Mouse (Mus musculus) fat pad, adult 2 months (tissue): ENCODE data around the gene Pigk.
"Not testable (repeated sequence)": the region's sequence is repeated elsewhere in the genome, so short reads cannot be mapped to it uniquely, and the experiment has no call there.

Experiments used
- DNase-seq: peaks from one replicate; pipeline ENCODE4 v3.0.0-alpha.2; 2011; ENCODE audit warnings: low read depth, low spot score; ENCODE audit errors: extremely low read depth

Pigk gene

GRCm38 (mm10) chr3:152764516-152765312 lies 50.8 kb downstream of the Pigk start:
- DNase-seq: no peak

- no peak for DNase-seq
Observed at GRCm38 (mm10) chr3:152767485-152767884, 53.6 kb downstream of the Pigk start.

GRCm38 (mm10) chr3:152770056-152770455 lies 56.2 kb downstream of the Pigk start:
- DNase-seq: no peak

GRCm38 (mm10) chr3:152776363-152776762 lies 62.5 kb downstream of the Pigk start:
- DNase-seq: no peak

GRCm38 (mm10) chr3:152776872-152777540 lies 63.1 kb downstream of the Pigk start:
- no peak for DNase-seq

- no peak for DNase-seq
Observed at GRCm38 (mm10) chr3:152779819-152780218, 65.9 kb downstream of the Pigk start.

GRCm38 (mm10) chr3:152783792-152784191 lies 69.9 kb downstream of the Pigk start:
- DNase-seq: no peak

- DNase-seq: not testable (repeated sequence)
Observed at GRCm38 (mm10) chr3:152784353-152784752, 70.5 kb downstream of the Pigk start.

- DNase-seq: not testable (repeated sequence)
Observed at GRCm38 (mm10) chr3:152788301-152788953, 74.5 kb downstream of the Pigk start.

GRCm38 (mm10) chr3:152792601-152793000 lies 78.7 kb downstream of the Pigk start:
- DNase-seq: no peak

GRCm38 (mm10) chr3:152793006-152793405 lies 79.1 kb downstream of the Pigk start:
- no peak for DNase-seq

- DNase-seq: no peak
Observed at GRCm38 (mm10) chr3:152796216-152796615, 82.3 kb downstream of the Pigk start.

GRCm38 (mm10) chr3:152797354-152797753 lies 83.5 kb downstream of the Pigk start:
- DNase-seq: no peak

- no peak for DNase-seq
Observed at GRCm38 (mm10) chr3:152799738-152800431, 86.0 kb downstream of the Pigk start.

GRCm38 (mm10) chr3:152813905-152814304 lies 100.0 kb downstream of the Pigk start:
- no peak for DNase-seq

GRCm38 (mm10) chr3:152815110-152815509 lies 101.2 kb downstream of the Pigk start:
- DNase-seq: no peak

- DNase-seq: no peak
Observed at GRCm38 (mm10) chr3:152820406-152820805, 106.5 kb downstream of the Pigk start.

GRCm38 (mm10) chr3:152821202-152821601 lies 107.3 kb downstream of the Pigk start:
- no peak for DNase-seq

GRCm38 (mm10) chr3:152831377-152831776 lies 117.5 kb downstream of the Pigk start:
- DNase-seq: no peak

GRCm38 (mm10) chr3:152831974-152832373 lies 118.1 kb downstream of the Pigk start:
- DNase-seq: no peak

- no peak for DNase-seq
Observed at GRCm38 (mm10) chr3:152832436-152832835, 118.5 kb downstream of the Pigk start.
